Mouse (Mus musculus) brain, embryonic 18.5 days (tissue): Measurements from ENCODE around the gene Apol10a.
A peak's percentile ranks its signal among the peaks of the same experiment; 100 is the strongest.
"Not testable (repeated sequence)": the region's sequence is repeated elsewhere in the genome, so short reads cannot be mapped to it uniquely, and the experiment has no call there.

ENCODE experiments used
- DNase-seq: peaks from one replicate; pipeline ENCODE4 v3.0.0-alpha.2; 2012; ENCODE audit warnings: low read depth, low spot score

Gene Apol10a

GRCm38 (mm10) chr15:77476693-77477092, at the start of gene Apol10a:
Gene Apol10a, plus strand, starts transcription at chr15:77477047.
- DNase-seq = not testable (repeated sequence)

GRCm38 (mm10) chr15:77428690-77429448, 48.0 kb upstream of the Apol10a start:
- not testable (repeated sequence) for DNase-seq

GRCm38 (mm10) chr15:77444746-77445145, 32.1 kb upstream of the Apol10a start:
- peak; percentile 20 for DNase-seq

- not testable (repeated sequence) for DNase-seq
These were observed 31.2 kb upstream of the Apol10a start for GRCm38 (mm10) chr15:77445668-77446067.

GRCm38 (mm10) chr15:77447392-77447791, 29.5 kb upstream of the Apol10a start, which contains the start of gene Apol7b:
Gene Apol7b, minus strand, starts transcription at chr15:77447492.
- not testable (repeated sequence) for DNase-seq

GRCm38 (mm10) chr15:77449927-77450326, 26.9 kb upstream of the Apol10a start:
- DNase-seq = not testable (repeated sequence)

GRCm38 (mm10) chr15:77474699-77475390, 2.0 kb upstream of the Apol10a start:
- not testable (repeated sequence) for DNase-seq

GRCm38 (mm10) chr15:77482140-77482794, 5.4 kb downstream of the Apol10a start:
- DNase-seq = no peak

- not testable (repeated sequence) for DNase-seq
These were observed 16.3 kb downstream of the Apol10a start for GRCm38 (mm10) chr15:77493181-77493580.

GRCm38 (mm10) chr15:77494694-77495093, 17.8 kb downstream of the Apol10a start:
- DNase-seq = not testable (repeated sequence)

- not testable (repeated sequence) for DNase-seq
These were observed 31.1 kb downstream of the Apol10a start, which contains the start of gene Apol11a for GRCm38 (mm10) chr15:77507966-77508365. Gene Apol11a, plus strand, starts transcription at chr15:77508271.

GRCm38 (mm10) chr15:77520596-77520995, 43.7 kb downstream of the Apol10a start:
- DNase-seq = not testable (repeated sequence)

GRCm38 (mm10) chr15:77523186-77523843, 46.5 kb downstream of the Apol10a start:
- DNase-seq = not testable (repeated sequence)

- no peak for DNase-seq
These were observed 56.4 kb downstream of the Apol10a start, which contains the start of gene Apol7c for GRCm38 (mm10) chr15:77533216-77533615. Gene Apol7c, minus strand, starts transcription at chr15:77533316.

- DNase-seq = not testable (repeated sequence)
These were observed 62.4 kb downstream of the Apol10a start for GRCm38 (mm10) chr15:77539221-77539620.
